Mouse (Mus musculus) retina, postnatal 1 day (tissue): ENCODE measurements around the gene Dpyd.

Experiments used
- DNase-seq: peaks from one replicate; pipeline ENCODE4 v3.0.0-alpha.2; 2012

Dpyd gene

DNA sequence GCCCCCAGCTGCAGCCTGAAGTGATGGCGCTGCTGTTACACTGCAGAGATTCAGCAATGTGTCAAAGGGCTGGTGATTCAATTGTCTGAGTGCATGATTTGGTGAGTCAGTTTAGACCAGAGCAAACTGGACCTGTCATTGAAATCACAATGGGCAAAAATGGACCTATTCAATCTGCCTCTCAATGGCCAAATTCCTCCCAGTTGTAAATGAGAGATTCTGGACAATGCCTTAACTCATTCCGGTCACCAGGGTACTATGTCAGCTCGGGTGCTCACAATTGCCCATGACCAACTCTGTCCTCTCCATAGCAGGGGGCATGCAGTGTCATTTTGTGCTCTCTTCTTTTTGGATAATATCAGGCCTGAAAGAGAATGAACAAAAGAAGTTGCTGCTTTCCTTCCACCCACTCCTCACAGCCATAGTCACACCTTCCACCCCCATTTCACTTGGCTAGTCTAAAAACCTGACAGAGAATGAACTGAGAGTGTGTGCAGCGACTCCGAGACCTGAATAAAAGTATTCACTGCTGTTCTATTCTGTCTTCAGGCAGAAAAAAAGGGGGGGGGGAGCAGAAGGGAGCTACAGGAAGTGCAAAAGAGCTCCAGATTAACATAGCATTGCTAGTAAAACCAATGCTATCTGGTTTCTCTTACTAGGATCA lies 533.4 kb downstream of the Dpyd start:
- DNase-seq: peak; percentile 48

DNA sequence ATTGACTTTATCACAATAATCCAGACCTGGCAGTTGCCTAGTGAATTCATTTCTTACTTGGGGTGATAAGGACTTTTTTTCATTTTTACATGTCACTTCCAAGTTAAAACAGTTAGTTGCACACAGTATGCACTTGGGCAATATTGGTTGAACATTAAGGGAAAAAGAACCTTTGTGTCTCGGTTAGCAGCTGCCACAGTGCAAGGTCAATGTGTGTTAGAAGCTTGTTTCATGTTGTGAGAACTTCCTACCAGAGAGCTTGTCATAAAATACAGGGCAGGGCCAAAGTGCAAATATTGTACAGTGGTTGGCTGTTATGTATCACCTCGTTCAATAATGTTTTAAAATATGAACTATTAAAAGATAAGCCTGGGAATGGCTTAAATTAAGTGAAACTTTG lies 564.1 kb downstream of the Dpyd start:
- DNase-seq: no peak

DNA sequence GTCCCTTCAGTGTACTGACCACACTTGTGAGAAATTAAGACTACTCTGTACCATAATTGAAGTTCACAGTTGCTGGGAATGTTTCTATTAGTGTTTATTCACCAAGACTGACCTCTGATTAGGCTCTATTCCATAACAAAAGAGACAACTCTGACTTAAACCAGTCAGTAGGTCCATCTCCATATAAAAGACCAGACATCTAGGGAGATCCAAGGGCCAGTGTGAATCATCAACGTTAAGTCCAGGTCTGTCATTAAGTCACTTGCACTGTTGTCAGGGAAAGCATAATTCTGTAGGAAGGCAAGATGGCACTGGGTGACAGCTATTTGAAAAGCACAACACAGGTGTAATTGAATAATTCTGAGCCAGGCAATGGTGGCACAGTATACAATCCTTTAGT lies 566.1 kb downstream of the Dpyd start:
- no peak for DNase-seq

DNA sequence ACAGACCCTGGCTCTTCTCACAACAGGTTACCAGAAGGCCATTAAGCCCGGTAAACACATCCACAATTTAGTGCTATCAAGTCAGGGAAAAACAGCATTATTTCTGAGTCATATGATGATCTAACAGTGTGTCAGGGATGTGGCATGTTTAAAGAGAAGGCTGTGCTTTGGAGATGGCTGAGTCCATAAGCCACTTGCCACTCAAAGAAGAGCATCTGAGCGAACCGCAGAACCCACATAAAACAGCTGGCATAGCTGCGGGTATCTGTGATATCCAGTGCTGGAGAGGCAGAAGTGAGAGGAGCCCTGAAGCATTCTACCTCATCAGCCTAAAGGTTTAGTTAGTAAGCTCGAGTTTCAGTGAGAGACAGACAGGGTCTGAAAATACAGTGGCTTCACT lies 581.1 kb downstream of the Dpyd start:
- peak; percentile 27 for DNase-seq

DNA sequence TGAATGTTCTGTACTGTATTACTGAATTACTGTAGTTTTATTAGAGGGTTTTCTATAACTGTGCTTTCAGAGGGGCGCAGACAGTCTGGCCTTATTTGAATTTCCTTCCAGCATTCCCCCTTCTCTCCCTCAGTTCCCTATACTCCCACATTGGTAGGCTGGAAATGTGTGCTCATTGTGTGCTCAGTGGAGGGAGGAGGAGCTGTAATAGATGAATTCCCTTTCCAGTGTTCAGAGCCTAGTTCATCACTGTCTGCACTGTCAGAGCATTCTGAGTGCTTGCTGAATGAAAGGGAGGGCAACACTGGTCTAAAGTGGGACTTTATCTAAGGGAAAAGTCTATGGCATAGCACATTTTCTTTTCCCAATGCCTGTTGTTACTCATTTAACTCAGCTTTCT lies 582.9 kb downstream of the Dpyd start:
- DNase-seq: no peak

DNA sequence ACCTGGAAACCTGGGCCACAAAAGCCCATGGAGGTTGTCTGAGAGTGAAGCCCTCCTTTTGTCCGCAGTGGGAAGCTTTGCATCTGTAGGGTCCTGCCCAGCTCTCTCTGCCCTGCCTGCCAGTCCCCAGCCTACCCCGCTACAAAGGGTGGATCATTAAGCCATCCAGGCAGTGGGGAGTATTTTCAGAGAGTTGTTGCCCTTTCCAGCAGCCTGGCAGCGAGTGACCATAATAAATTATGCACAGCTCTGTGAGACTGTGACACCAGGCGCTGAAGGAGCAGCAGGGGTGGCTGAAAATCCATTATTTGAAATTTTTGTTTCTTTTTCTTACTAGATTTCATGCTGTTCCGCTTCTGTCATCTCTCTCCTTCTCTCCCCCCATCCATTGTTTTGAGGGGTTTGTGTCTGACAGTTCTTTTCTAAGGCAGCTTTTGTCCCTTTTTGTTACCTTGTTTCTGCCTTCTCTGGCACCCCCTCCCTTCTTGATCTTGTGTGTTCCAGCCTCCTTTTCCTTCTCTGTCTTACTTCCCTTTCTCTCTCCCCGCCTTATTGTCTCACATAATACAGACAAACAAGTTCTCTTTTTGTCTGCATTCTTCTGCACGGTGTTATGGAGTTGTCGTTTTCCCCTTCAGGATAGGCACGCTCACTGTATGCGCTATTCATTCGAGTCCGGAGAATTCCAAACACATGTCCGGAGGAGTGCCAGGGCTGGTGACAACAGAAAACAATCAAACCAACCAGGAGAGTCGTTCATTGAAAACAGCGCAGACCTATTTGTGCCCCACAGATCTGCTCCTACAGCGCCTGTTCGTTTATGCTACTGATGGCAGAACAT lies 592.9 kb downstream of the Dpyd start:
- DNase-seq: peak; percentile 50

DNA sequence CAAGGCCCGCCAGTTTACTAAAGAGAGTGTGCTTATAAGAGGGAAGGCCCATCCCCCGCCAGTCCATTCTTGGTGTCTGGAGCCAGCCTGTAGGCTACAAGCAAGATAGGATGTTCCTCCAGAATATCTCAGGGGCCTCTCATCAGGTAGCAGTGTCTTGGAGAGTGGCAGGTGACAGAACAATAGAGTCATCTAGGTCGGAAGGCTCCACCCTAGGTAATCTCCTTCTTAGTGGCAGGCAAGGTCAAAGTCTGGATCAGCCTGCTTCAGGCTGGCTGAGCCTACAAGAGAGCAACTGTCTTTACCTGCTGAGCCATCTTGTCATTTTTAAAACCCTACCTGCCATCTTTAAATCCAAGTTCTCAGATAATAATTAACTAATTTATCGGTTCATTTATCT lies 596.7 kb downstream of the Dpyd start:
- no peak for DNase-seq

DNA sequence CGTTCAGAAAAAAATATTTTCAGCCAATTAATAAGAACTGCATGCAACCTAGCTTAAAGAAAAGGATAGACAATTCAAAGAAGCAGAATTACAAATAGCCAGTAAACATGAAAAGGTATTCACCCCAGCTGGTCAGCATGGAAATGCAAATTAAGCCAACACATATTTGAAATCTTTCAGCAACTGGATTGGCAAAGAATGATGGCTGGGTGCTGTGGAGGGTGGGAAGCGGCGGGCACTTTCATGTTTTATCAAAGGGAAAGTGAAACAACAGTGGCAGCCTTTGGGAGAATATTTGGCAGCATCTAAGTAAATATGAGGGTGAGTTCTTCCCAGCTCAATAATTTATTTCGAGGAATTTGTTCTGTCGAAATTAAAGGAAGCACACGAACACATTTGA lies 603.8 kb downstream of the Dpyd start:
- DNase-seq: no peak

DNA sequence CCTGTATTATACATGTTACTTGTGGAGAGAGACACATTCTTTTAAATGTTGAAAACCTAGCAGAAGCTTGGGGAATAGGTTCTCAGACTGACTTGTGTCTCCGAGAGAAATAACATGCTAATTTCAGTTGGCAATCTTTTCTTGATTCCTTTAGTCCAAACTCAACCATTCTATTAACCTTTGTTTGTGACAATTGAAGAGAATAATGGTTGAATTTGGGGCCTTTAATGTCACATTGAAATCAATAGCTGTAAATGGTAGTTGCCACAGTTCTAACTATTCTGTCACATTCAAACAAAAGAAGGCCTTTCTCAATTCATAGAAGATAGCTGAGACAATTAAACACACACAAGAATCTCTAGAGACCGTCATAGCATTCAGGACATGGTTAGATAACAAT lies 606.2 kb downstream of the Dpyd start:
- DNase-seq: no peak

DNA sequence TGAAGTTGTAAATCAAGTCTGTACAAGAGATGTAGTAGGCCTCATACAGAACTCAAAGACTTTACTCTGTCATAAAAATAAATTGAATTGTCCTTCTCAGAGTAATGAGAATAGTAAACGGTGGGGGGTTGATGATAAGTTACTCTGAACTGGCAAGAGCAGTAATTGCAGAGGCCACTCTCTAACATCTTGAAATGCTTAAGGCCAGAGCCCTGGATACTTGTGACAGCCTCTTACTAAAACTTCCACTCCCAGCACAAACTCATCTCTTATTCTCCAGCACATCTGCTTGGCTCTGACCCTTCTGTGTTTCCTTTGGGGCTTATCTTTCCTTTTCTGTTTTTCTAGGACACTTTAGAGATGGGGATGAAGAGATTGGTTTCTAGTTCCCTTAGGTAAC lies 606.7 kb downstream of the Dpyd start:
- no peak for DNase-seq

DNA sequence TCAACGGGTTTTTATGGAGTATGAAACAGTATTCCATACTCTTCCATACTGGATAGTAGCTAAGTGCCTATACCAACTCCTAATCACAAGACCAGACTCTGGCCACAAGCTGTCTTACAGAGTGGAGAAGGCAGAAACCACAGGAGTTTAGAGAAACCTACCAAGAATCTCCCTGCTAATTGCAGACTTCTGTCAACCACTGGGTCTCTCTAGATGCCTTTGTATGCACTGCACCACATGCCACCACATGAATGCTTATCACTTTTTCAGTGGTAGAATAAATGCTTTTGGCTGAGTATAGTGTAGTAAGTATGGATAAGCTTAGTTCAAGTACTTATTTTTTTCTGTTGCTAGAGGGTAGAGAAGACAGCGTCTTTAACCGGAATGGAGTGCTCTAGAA lies 621.3 kb downstream of the Dpyd start:
- DNase-seq: no peak

DNA sequence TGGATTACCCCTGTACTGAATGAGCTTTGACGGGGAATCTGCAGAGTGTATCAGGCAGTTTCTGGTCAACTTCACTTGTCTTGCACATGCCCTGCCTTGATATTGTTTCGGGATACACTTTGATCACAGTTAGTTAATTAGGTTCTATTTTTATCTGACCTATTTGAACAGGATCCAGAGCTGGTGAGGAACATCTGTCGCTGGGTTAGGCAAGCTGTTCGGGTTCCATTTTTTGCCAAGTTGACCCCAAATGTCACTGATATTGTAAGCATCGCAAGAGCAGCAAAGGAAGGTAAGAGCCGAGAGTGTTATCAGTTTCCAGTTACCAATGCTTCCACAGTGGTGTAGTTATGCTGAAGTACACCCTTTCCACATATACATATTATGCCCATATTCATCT lies 632.1 kb downstream of the Dpyd start:
- peak; percentile 16 for DNase-seq

DNA sequence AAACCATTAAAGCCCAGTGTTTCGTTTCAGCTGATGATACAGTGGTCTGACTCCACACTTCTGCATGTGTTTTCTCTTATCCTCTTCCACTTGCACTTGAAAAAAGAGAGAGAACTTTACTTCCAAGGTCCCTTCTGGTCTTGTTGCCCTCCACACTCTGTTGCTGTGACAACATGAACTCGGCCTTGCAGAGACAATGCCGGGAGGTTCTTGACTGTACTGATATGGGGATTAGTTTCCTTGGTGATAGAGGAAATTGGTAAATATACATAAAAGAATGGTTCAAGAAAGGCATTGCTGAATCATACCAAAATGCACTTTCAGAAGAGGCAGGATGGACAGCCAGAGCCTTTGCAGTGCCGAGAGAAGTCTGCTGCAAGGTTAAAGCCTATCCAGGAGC lies 633.7 kb downstream of the Dpyd start:
- no peak for DNase-seq

DNA sequence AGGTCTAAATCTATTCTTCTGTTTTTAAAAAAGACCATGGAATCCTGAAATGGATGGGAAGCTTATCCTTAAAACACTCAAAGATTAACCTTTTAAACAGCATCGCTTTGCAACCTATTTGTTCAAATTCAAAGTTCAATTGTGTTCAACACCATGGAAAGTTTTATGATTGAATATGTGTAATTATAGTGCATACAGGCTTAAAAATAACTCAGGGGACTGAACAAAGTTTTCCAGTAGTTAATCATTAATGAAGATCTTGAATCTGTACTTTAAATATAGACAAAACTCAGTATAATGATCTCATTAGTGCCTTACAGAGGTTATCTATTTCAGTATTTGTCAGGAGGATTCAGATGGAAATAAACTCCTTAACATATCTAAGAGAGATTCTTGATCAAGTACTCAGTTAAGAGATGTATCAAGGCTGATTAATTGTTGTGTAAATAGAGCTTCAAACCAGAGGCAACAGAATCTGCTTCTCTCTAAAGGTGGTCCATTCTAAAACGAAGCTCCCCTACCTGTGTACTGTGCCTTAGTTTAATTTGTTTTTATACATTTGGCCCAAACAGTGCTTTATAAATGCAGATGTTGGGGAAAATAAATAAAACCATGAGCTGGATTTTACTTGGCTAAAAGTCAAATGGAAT lies 659.0 kb downstream of the Dpyd start:
- no peak for DNase-seq

DNA sequence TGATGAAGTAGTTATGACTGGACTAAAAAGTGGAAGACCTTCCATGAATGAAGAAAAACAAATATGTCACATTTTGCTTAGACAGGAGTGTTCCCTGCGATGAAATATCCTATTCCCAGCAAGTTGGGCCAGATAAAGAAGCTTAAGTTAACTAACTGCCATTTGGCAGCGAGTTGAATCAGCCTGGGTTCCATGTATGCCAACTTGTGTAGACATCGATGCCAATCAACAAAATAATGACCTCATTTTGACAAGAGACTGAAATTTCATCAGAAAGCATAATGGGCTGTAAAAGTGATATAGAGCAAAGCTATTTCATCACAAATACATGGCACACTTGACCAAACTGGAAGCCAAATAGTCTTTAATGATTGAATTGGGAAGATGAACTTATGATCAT lies 681.3 kb downstream of the Dpyd start:
- DNase-seq: no peak

DNA sequence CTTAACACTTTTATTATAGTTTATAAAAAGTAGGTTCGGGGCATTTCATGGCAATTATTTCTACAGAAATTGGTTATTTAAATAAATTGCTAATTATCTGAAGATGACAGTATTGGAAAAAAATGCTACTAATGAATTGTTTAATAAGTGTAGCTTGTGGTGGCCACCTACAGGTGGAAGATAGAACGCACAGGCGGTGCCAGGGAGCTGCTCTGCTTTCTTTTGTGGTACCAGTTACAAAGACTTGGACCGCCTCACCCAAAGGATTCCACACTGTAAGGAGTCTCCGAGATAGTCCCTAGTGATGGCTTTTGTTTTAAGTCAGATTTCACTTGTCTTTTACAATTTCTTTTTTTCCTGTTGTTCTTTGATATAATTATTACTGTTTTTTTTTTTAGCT lies 694.6 kb downstream of the Dpyd start:
- DNase-seq: peak; percentile 26

DNA sequence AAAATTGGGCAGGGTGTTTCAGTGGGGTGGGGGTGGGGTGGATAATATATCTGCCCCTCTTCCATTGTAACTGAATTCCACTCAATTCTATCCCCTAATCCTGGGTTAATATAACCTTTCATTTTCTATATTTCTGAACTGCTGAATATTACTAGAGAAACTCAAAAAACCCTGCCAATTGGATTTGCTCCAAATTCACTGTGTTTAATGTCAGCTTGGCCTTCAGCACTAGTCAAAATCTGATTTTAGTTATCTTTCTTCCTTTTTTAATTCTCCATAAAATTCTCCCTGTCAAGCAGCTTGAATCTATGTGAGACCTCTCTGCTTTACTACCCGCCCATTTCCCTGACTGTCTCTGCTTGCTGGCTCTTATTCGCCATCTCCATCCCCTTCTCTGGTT lies 713.3 kb downstream of the Dpyd start:
- DNase-seq: no peak

DNA sequence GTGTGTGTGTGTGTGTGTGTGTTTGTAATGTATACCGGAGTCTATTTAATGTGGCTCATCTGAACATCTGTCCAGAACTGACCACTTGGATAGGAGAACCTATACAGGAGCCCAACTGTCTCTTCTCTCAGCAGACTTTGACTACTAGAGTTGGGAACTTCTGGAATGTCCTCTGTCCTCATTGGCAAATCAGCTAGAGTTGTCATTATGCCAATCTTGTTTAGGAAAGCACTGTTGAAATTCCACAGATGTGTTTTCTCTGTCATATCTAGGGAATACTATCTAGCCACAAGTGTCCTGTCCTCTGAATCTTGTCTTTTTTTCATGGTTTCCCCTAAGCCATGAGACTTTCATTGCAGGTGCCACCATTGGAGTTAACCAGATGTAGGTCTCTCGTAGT lies 718.7 kb downstream of the Dpyd start:
- DNase-seq: no peak

DNA sequence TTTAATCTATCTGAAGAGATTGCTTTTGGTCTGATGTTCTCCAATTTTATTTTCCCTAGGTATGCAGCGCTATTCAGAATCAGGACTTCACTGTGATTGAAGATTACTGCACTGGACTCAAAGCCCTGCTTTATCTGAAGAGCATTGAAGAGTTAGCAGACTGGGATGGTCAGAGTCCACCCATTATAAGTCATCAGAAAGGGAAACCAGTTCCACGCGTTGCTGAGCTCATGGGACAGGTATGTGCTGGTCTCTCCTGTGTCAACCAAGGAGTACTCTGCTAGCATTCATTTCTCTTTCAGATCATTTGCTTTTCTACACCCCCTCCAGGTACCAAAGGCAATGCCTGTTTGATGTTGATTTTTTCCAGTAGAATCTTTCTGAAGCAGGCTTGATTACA lies 752.8 kb downstream of the Dpyd start:
- no peak for DNase-seq

DNA sequence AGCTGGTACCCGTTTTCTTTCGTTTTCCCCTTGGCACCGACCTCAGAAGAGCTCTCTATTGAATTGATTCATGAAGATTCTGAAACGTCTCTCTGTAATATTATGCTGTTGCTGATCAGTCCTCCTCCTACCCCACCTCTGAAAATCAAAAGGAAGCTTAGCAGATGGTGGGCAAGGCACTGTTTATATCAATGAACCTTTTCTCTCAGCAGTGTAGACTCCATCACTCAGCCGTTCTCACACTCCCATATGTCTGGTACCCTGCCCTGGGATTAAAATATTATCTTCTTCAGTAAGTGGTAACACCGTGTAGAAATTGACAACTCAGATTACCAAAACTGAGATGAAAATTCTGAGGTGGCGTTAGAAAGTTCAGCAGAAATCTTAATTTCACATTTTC lies 767.1 kb downstream of the Dpyd start:
- DNase-seq: no peak

DNA sequence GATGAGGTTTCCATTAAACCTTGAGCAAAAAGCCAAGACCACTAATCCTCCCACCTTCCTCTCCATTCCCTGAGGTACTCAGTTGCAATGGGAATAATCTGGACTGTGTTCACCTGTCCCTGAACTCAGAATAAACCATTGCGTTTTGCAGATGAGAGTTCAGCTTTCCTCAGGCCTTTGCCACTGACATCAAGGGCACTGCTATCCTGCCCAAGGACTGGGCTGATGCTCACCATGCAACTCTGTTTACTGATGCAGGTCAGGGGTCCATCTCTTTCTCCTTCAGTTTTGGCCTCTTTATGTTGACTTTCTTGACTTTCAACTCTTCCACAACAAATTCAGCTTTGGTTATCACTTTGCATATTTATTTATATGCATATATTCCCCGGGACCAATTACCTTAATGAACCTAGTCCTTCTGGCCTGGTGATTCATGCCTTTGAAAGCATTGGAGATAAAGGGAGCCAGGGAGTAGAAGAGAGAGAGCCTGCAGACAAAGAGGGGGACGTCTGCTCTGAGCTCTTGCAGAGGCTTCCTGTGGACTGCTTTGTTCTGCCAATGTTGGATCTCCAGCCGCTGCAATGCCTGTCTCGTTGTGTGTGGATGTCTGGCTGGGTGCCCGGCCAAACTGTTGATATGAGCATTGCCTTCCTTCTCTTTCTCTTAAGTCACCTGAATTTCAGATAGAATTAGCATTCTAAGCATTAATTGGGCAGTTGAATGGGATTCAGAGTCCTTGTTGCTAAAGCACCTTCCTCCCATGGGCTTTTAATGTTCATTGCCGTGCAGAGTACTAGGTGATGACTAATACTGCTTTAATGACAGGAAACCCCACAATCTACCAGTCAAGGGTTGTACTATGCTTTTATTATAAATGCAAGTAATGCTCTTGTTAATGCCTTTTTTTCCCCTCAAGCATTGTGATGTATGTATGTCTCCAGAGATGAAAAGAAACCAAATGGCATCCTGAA lies 771.7 kb downstream of the Dpyd start:
- peak; percentile 52 for DNase-seq

DNA sequence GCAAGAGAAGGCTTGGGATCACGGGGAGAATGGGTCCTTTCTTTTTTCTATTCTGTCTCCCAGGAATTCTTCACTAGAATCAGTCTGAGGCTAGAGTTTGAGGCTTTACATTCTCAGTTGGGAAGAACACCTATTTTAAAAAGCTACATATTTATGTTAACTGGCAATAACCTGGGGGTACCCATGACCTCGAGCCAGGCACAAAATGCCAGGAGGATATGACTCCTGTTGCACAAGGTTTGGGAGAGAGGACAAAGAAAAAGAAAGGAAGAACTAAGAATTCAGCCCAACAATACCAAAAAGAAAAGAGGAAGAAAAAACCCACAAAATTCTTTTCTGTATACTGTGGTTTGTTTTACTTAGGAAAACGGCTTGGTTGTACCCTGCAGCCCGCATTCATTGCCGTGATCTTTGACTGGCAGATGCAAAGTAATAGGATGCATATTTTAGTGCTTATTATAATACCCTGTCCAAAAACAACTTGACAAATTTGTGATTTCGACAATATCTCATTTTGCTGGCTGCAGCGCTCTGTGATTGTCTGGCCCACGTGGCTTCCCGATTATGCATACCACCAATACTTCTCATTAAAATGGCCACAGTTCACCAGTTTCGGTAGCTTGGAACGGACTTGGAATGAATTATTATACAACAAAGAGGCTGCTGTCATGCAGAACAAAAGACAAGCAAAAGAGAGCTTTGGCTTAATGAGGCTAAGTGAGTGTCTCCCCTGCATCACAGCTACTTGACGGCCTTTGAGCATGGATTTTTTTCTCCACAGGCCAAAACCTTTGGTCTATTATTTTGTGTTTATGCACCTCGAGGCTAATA lies 799.8 kb downstream of the Dpyd start:
- DNase-seq: peak; percentile 97
